Mouse (Mus musculus): ENCODE measurements at regions not wholly inside any gene's neighbourhood (a gene's known extent, or its start where the extent isn't known, plus 50 kb on each side); places are given as distances from the start of the nearest gene placed in this dataset.

DNA sequence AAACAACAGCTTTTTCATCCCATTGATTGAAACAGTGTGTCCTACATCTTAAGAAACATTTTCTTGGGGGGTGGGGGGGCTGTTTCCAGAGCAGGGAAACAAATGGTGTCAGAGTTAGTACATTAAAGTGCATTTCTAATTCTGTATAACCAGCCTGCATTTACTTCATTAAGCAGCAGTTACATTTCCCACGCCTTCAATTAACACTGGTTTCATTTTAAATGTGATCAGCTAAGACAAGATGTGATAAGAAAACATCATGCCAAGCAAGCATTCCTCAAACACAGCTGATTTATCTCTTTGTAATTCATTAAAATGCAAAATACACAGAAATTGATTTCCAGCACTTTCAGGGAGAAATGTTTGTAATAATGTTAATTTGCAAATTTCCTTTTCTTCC, 122.0 kb downstream of the Olfr1505 start:
- no peak for DNase-seq (ENCODE audit: low spot score in 2 of 2)

DNA sequence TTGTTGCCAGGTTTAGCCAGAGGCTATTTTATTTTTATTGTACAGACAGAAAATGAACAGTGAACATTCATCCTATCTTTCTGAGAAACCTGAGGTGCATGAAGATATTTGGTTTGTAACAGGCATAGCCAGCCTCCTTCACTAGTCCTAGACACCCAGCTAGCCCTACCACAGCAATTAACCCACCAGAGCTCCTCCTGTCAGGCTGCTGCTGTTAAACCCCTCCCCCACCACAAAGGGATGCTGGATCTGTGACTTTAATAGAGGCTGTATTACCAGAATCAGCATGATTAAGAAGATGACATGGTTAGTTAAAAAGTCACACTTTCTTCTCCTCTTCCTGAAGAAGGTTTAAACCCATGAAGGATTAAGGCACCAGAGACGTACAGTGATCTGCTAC, 122.5 kb downstream of the Olfr1505 start:
- DNase-seq (ENCODE audit: low spot score in 2 of 2), result no peak

GRCm38 (mm10) chr19:14036750-14037149, 123.4 kb downstream of the Olfr1505 start:
- no peak for DNase-seq (ENCODE audit: low spot score in 2 of 2)

GRCm38 (mm10) chr19:14042753-14043152, 129.4 kb downstream of the Olfr1505 start:
- DNase-seq (ENCODE audit: low spot score in 2 of 2), result no peak

DNA sequence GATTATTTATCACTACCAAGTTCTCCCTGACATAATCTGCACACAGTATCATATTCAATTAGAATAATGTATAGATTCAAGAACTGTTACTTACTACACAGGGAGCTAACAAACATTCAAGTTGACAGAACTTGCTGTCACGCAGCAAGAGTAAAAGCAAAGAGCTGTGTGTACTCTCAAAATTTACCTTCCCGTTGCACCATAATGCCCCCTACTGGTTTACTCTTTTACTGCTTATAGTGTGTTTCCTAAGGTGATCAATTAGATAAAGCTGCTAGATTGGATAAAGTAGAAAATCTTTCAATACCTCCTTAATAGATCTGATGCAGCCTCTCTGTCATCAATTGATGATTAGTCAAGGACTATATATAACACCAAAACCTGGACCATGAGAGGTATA, 132.1 kb downstream of the Olfr1505 start:
- peak in 1 of 2 experiments; percentile 5 for DNase-seq (ENCODE audit: low spot score in 2 of 2)

GRCm38 (mm10) chr19:14052052-14052451, 138.7 kb downstream of the Olfr1505 start:
- no peak for DNase-seq (ENCODE audit: low spot score in 2 of 2)

DNA sequence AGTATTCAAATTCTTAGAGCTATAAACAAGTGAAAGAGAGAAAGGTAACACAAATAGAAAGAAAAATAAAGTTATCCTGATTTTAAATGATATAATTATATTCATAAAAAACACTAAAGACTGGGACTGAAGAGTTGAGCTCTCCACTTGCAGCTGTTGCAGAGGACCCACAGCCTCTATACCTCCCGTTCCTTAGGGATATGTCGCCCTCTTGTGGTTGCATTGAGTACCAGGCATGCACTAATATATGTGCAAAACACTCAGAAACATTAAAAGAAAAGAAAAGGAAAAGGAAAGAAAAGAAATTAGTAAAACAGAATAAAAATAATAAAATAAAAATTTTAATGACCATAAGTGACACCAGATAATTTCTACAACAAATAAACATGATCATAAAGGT, 167.2 kb downstream of the Olfr1505 start:
- peak in 1 of 2 experiments; percentile 5 for DNase-seq (ENCODE audit: low spot score in 2 of 2)

DNA sequence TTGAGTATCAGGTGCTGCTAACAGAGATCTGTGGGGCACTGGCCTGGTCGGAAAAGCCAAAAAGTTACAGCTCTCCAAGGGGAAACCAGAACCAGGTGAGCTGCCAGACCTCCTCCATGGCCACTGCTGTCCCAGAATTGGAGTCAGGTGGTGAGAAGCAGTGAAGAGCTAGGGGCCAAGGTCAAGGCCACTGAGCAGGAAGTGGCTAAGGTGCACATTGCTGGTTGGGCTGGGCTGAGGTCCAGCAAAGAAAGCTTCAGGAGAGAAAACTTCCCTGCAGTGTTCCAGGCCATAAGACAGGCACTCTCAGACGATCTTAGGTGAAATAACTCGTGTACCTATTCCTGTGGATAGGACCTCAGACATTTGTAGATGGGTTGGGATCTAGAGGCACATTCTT, 171.4 kb downstream of the Olfr1505 start:
- DNase-seq (ENCODE audit: low spot score in 2 of 2), result no peak

GRCm38 (mm10) chr19:14090106-14090505, 176.8 kb downstream of the Olfr1505 start:
- no peak for DNase-seq (ENCODE audit: low spot score in 2 of 2)

GRCm38 (mm10) chr19:14094191-14094590, 180.9 kb downstream of the Olfr1505 start:
- DNase-seq (ENCODE audit: low spot score in 2 of 2), result no peak

GRCm38 (mm10) chr19:14096187-14096586, 182.9 kb downstream of the Olfr1505 start:
- no peak for DNase-seq (ENCODE audit: low spot score in 2 of 2)

DNA sequence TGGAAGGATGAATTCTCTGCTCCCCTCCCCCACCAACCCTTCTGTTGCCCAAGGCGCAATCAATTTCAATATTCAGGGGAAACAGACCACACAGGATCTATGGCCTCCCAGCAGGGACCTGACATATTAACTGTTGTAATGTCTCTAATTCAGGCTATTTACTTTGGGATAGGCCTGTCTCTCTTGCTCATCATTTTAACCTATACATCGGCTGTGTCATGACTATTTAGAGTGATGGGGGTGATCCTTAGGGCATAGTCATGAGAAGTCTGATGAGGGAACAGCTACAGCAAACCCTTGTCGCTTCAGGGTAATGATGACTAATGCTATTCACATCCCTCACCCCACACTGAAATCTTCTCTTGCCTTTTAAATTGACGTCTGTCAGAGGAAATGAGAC, 195.8 kb downstream of the Olfr1505 start:
- DNase-seq (ENCODE audit: low spot score in 2 of 2), result no peak

- no peak for DNase-seq (ENCODE audit: low spot score in 2 of 2)
Measured at GRCm38 (mm10) chr19:14123348-14124113, 210.2 kb downstream of the Olfr1505 start.

DNA sequence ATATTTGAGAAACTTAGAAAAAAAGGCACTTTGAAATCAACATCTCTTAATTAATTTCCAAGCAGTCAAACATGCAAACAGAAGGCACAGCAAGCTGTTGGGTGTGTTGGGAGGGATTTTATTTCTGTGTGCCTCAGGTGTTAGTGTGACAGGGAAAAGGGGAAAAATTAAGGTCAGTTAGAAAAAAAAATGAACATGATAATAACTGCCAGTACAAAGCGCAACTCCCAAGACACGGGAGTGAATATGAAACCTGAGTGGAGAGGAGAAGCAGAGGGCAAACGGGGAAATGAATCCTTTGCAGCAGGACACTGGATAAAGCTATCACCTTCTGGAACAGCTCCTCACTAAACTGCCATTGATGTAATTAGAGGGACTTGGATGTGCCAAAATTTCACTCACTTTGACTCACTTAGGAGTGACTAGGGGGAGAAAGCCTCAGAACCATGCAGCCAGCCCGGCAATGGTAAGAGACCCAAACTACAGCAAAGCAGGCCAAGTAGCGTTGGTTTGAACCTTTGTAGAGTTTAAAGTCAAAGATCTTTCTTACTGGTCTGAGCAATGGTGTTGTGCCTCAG, 211.0 kb downstream of the Olfr1505 start:
- DNase-seq (ENCODE audit: low spot score in 2 of 2), result no peak

- no peak for DNase-seq (ENCODE audit: low spot score in 2 of 2)
Measured at GRCm38 (mm10) chr19:14124986-14125385, 211.7 kb downstream of the Olfr1505 start.

DNA sequence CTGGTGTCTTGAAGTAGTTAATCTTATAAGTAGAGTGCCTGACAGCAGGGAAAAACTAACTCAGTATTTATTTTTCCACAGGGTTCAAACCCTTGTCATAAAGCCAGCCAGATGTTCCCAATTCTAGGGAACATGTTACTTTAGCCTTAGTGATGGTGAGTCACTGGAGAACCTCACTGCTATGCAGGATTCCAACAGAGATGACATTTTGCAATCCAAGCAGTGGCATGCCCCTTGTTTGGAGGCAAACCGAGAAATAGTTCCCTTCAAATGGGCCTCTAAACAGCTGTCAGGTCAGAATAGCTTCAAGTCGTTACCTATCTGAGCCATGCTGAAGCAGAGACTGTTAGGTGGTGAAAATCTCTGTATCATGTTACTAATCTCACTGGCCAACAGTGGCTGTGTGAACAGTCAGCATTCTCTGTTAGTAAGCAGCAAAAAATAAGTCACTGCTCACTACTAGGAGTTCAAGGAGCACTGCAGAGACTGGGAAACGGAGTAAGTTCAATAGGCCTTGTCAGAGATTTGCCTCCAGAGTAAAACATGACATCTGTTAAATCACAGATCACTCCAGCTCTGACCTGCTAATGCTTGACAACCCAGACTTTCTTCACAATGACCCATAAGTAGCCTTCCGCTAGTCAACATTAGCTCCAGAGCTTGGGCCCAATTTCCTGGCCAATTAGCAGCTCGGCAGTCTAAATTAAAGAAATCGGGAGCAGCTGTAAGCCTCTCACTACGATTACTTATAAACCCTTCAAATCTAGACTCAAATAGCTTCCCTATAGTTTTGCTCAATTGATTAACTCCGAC, 215.3 kb downstream of the Olfr1505 start:
- no peak for DNase-seq (ENCODE audit: low spot score in 2 of 2)

DNA sequence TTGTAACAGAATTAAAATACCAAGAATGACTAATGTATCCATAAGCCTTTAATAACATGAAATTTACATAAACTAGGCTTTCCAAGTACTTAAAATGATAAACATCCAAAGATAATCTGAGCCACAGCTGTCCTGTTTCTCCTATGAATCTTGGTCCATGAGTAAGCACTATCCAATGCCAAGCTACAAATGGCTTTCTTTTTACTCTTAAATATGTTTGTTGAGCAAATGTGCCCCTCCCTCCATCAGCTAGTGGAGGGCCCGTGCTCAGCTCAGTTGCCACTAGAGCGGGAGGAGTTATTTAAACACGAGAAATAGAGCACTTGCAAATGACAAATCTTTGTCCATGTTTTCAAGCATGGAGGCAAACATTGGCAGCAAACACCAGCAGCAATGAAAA, 247.9 kb downstream of the Olfr1505 start:
- no peak for DNase-seq (ENCODE audit: low spot score in 2 of 2)

DNA sequence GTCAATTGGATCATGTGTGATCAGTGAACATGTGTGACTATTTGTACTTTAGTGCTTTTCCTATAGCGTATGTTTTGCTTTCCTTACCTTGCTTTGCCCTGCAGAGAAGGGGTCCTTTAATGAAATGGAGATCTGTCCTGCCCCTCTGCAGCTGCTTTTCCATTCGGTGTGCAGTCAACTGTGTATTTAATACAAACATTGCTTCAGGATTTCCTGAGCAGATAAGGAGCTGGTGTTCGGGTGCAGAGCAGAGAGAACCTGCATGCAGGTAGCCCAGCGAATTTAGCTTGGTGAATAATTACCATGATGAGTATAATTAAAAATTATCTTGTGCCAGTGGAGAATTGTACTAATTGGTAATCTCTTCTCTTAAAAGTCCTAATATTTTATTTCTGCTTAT, 249.4 kb downstream of the Olfr1505 start:
- DNase-seq (ENCODE audit: low spot score in 2 of 2), result no peak

GRCm38 (mm10) chr19:14165775-14166174, 252.4 kb downstream of the Olfr1505 start:
- DNase-seq (ENCODE audit: low spot score in 2 of 2), result no peak

GRCm38 (mm10) chr19:14180244-14180643, 266.9 kb downstream of the Olfr1505 start:
- no peak for DNase-seq (ENCODE audit: low spot score in 2 of 2)

- no peak for DNase-seq (ENCODE audit: low spot score in 2 of 2)
Measured at GRCm38 (mm10) chr19:14180956-14181355, 267.6 kb downstream of the Olfr1505 start.

GRCm38 (mm10) chr19:14181661-14182415, 268.5 kb downstream of the Olfr1505 start:
- DNase-seq (ENCODE audit: low spot score in 2 of 2), result no peak

All from left cerebral cortex, adult 9 months (tissue).